Mouse (Mus musculus) lung, embryonic 16.5 days (tissue): ENCODE data around the gene Ttl. TPM values are rescaled to one million over a fixed set of nuclear protein-coding genes. Genes with fewer than 3 reads are reported as not detected.
A peak's percentile ranks its signal among the peaks of the same experiment; 100 is the strongest.

Experiments
- ATAC-seq: fragments of 200-750 bp; cut with Nextera tagmentation; 2 replicates; pipeline ENCODE4 v1.8.0; 2017; ENCODE audit warnings: low read depth, mild to moderate bottlenecking, moderate library complexity
- H3K27ac ChIP-seq: fragments of 300-500 bp; sonication (generic); 2 replicates; pipeline ENCODE4 v1.5.1; 2014; ENCODE audit warnings: mild to moderate bottlenecking, control low read depth, low read length
- H3K27me3 ChIP-seq: fragments of 300-500 bp; sonication (generic); 2 replicates; pipeline ENCODE4 v1.6.1; 2014; ENCODE audit warnings: low read depth, low read length, mixed read lengths; ENCODE audit not compliant: control insufficient read depth, insufficient read depth
- H3K36me3 ChIP-seq: fragments of 300-500 bp; sonication (generic); 2 replicates; pipeline ENCODE4 v1.6.1; 2014; ENCODE audit warnings: low read length; ENCODE audit not compliant: control insufficient read depth, insufficient read depth
- H3K4me1 ChIP-seq: fragments of 300-500 bp; sonication (generic); replicated peaks from 2 replicates; pipeline ENCODE4 v1.6.1; 2014; ENCODE audit warnings: low read length, mixed read lengths; ENCODE audit not compliant: control insufficient read depth, insufficient read depth
- H3K4me2 ChIP-seq: fragments of 300-500 bp; sonication (generic); 2 replicates; pipeline ENCODE4 v1.6.1; 2014; ENCODE audit warnings: low read depth, low read length, control low read depth
- H3K4me3 ChIP-seq: fragments of 300-500 bp; sonication (generic); 2 replicates; pipeline ENCODE4 v1.5.1; 2014; ENCODE audit warnings: mild to moderate bottlenecking, low read length, control low read depth
- H3K9ac ChIP-seq: fragments of 300-500 bp; sonication (generic); 2 replicates; pipeline ENCODE4 v1.6.1; 2014; ENCODE audit warnings: low read length, control low read depth
- H3K9me3 ChIP-seq: fragments of 300-500 bp; sonication (generic); 2 replicates; pipeline ENCODE4 v1.6.1; 2016; ENCODE audit warnings: low read length; ENCODE audit not compliant: control insufficient read depth
- WGBS: fragments of 180-500 bp; shearing (Covaris S2); extraction: QIAGEN DNeasy Blood & Tissue Kit; methylation state at CpG from one replicate; pipeline ENCODE4 v1.1.7; 2014; 5-methylcytosine and 5-hydroxymethylcytosine counted together
- polyA plus RNA-seq: library from polyadenylated mRNA; unstranded; fragments of >200 nt; fragmentation: Nextera tagmentation; extraction: Ambion mirVana; gene quantifications from 2 replicates; pipeline ENCODE4 v1.2.1, GENCODE M21; 2015

The Ttl gene
- polyA plus RNA-seq, 1 experiment from 2014 or later: 11.8 TPM

DNA sequence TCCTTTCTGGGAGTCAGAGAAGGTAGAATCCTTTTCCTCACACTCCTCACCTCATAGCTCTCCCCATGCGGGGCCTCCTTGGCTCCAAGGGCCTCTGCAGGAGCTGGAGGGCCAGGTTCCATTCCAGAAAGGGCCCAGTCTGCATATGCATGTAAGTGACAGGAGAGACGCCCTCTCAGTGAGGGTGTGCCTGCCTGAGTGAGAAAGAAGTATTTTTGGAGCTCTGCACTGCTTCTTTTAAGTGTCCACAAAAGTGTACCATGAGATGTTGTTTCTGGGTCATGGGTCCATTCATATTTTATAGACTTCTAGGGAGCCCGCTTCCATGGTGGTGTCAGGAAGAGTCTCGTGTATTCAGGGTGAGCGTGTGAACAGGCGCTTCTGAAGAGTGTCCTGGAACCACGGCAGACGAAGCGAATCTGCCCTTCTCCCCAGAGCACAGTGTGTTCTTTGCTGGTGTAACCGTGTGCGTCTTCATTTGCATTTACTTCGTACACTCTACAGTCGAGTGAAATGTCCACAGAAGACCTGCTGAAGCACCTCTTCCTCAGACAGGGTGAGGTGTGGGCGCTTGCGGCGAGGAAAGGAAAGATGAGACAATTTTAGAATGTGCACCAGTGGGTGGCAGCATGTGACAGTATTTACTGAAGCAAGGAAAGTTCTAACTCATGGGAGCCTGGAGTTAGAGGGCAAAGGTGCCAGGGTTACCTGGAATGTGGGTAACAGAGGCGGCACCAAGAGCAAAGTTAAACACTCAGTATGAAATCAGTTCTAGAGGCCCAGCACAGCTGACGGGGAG, 28.4 kb downstream of the Ttl start:
- no peak overlapping the region for H3K4me2 ChIP-seq
- no peaks in the 10 kb centered on the region for H3K27me3 ChIP-seq
- ATAC-seq: peak; percentile 23; the same call in 1 of the 2 replicates
- H3K27ac ChIP-seq: no peak overlapping the region
- H3K4me1 ChIP-seq: no peaks in the 10 kb centered on the region
- H3K9ac ChIP-seq: no peak overlapping the region
- 70% methylated on average over 18 of the region's 18 CpGs for WGBS
- no peak overlapping the region for H3K4me3 ChIP-seq
- no peaks in the 10 kb centered on the region for H3K9me3 ChIP-seq
- H3K36me3 ChIP-seq: peaks cover 9% of the 10 kb centered on the region

DNA sequence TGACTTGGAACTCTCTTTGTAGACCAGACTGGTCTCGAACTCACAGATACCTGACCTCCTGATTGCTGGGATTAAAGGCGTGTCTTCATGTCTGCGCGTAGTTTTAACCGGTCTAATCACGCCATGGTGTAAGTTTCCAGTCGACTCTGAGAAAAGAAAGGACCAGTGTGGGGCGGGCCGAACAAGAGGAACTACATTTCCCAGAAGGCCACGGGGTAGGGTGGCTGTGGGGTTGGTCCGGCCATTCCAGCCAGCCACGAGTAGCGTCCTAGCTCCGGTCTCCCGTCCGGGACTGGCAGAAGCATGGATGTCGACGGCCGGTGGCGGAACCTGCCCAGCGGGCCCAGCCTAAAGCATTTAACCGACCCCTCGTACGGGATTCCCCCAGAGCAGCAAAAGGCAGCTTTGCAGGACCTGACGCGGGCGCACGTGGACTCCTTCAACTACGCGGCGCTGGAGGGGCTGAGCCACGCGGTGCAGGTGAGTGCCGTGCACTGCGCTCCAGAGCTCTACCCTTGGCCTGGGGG, 35.1 kb downstream of the Ttl start, which contains the start of gene Polr1b:
Polr1b (plus strand) TSS at position 212 of the 527 bp plus-strand sequence.
- peak within 1 kb of the TSS; percentile 80 for H3K4me3 ChIP-seq
- H3K27ac ChIP-seq: peak within 1 kb of the TSS; percentile 45; the same call in 1 of the 2 replicates
- under 1% methylated on average over 35 of the region's 35 CpGs for WGBS
- peak; percentile 100 for ATAC-seq
- H3K9ac ChIP-seq: peak within 1 kb of the TSS; percentile 79
- H3K9me3 ChIP-seq: no peaks in the 10 kb centered on the region
- no peaks in the 10 kb centered on the region for H3K27me3 ChIP-seq
- peaks cover 8% of the 10 kb centered on the region for H3K36me3 ChIP-seq
- H3K4me2 ChIP-seq: peak within 1 kb of the TSS; percentile 79
- H3K4me1 ChIP-seq: peaks cover 5% of the 10 kb centered on the region; the same call in 1 of the 2 replicates

DNA sequence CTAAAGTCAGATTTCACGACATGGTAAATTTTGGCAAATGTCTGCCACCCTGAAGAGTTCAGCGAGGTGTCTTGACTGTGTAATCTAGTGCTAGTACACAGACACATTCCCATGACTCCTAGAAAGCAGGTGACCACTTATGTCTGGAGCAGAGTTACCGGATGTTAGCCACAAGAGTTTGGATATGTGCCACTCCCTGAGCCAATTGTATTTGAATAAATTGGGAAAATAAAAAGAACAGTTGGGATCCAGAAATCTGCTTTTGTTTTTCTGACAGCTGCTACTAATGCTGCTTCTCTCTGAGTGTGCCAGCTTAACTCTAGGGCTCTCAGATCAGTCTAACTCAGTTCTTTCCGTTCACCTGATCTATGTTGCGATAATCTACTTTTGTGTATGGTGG, 47.2 kb downstream of the Ttl start:
- 91% methylated on average over 5 of the region's 5 CpGs for WGBS
- no peaks in the 10 kb centered on the region for H3K9me3 ChIP-seq
- no peak for ATAC-seq
- H3K27ac ChIP-seq: no peak overlapping the region
- no peak overlapping the region for H3K4me3 ChIP-seq
- H3K27me3 ChIP-seq: no peaks in the 10 kb centered on the region
- no peak overlapping the region for H3K4me2 ChIP-seq
- H3K4me1 ChIP-seq: no peaks in the 10 kb centered on the region
- H3K36me3 ChIP-seq: peaks cover 52% of the 10 kb centered on the region
- H3K9ac ChIP-seq: no peak overlapping the region

DNA sequence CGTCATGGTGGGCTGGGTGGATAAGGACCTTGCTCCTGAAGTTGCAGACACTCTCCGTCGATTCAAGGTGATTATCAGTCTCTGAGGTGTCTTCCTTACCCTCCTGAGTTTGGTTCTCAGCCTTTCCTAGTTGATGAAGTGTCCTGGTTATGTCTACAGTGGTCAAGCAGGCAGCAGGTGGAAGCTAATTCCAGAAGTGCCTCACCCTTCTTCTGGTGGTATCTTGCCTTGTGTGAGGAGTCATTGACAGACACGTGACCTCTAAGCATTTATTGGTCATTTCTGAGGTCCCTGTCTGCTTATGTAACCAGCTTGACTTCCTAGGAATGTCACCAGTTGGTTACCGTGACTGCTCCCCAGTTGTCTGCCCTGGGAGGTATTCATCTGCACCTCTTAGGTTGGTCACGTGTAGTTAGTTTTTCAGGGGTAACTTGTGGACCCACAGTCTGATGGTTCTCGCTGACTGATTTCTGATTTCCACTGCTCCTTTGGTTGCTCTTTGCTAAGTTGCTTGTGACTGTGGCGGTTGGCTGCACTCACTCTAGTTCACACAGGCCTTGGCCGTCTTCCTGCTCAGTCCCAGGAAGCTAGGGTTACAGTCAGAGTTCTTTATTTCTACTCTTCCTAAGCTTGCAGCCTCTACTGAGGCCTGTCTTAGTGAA, 50.1 kb downstream of the Ttl start:
- Histone ChIP-seq H3K4me1 (no peaks in the 10 kb centered on the region), H3K9me3 (no peaks in the 10 kb centered on the region), H3K27me3 (no peaks in the 10 kb centered on the region), H3K9ac (no peak overlapping the region), H3K4me2 (no peak overlapping the region), H3K36me3 (peaks cover 60% of the 10 kb centered on the region), H3K27ac (no peak overlapping the region), H3K4me3 (no peak overlapping the region)
- WGBS: 90% methylated on average over 9 of the region's 9 CpGs
- ATAC-seq: no peak

DNA sequence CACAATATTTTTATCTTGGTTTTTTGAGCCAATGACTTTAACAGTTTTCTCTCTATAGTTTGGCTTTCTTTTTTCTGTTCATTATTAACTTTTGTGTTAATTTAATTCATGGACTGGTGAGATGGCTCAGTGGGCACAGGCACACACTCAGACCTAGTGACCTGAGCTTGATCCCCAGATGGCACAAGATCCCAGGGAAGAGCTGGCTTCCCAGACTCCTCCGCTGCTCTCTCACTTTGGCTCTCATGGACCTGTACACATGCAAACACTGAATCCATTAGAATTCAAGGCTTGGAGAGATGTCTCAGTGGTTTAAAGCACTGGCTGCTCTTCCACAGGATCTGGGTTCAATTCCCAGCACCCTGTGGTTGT, 50.6 kb downstream of the Ttl start:
- no peaks in the 10 kb centered on the region for H3K27me3 ChIP-seq
- WGBS: 100% methylated on average over 1 of the region's 1 CpGs
- no peak overlapping the region for H3K9ac ChIP-seq
- no peaks in the 10 kb centered on the region for H3K9me3 ChIP-seq
- H3K4me3 ChIP-seq: no peak overlapping the region
- no peak overlapping the region for H3K4me2 ChIP-seq
- peaks cover 60% of the 10 kb centered on the region for H3K36me3 ChIP-seq
- H3K4me1 ChIP-seq: no peaks in the 10 kb centered on the region
- no peak overlapping the region for H3K27ac ChIP-seq
- ATAC-seq: no peak

DNA sequence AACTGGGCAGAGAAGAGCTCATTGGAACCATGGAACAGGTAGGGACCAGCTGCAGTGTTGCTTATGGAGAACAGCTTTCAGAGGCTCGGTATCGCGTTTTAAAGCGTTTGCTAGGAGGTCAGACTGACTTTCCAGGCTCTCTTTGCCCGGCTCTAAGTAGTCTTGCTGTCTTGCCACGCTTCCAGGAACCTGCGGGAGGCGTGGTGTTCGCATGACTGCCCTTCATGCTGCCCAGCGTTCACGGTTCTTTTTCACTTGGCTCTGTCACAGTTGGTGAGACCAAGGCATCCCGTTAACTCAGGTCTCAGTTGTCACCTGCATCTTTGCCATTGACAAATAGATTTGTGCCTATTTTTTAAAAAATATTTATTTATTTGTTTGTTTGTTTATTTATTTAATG, 52.3 kb downstream of the Ttl start:
- H3K36me3 ChIP-seq: peaks cover 65% of the 10 kb centered on the region
- H3K27me3 ChIP-seq: no peaks in the 10 kb centered on the region
- no peak overlapping the region for H3K27ac ChIP-seq
- H3K9ac ChIP-seq: no peak overlapping the region
- H3K4me1 ChIP-seq: no peaks in the 10 kb centered on the region
- H3K9me3 ChIP-seq: no peaks in the 10 kb centered on the region
- no peak for ATAC-seq
- WGBS: 94% methylated on average over 12 of the region's 12 CpGs
- H3K4me2 ChIP-seq: no peak overlapping the region
- H3K4me3 ChIP-seq: no peak overlapping the region

DNA sequence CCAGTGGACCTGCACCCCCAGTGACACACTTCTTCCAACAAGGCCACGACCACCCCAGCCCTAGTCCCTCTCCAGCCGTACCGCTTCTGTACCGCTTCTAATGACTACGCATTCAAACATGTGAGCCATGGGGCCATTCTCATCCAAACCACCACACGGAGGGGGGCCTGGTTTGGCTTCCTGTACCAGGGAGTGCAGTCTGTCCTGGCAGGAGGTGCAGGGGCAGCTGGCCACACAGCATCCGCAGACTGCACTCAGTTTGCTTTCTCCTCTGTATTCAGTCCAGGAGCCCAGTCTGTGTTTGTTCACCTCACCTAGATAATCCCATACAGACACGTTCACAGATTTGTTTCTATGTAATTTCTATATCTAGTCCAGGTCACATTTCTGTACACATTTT, 56.2 kb downstream of the Ttl start:
- Histone ChIP-seq H3K27ac (no peak overlapping the region), H3K27me3 (no peaks in the 10 kb centered on the region), H3K9me3 (no peaks in the 10 kb centered on the region), H3K36me3 (peaks cover 53% of the 10 kb centered on the region), H3K9ac (no peak overlapping the region), H3K4me3 (no peak overlapping the region), H3K4me2 (no peak overlapping the region), H3K4me1 (no peaks in the 10 kb centered on the region)
- no peak for ATAC-seq
- 93% methylated on average over 8 of the region's 8 CpGs for WGBS

DNA sequence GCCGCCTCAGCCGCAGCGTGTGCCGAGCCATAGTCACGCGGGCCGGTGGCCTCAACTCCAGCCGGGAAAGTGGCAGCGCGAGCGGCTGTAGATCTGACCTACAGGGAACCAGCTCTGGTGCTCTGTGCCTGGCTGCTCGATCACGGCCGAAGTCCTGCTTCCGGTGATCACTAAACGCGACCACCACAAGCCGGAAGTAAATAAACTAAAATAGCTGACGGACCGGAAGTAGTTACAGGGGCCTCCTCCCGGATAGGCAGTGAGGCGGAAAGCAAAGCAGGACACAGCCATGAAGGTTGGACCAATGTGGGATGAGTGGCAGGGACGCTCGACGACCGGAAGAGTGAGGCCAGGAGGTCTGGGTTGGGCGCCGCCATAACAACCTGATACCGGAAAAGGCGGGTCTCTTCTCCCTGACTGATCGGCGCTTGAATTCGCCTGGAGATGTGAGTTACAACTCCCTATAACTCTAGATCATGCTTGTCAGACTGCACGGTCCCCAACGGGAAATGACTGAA, 63.7 kb downstream of the Ttl start, which contains the start of gene Chchd5:
Chchd5 (plus strand) TSS at position 289 of the 518 bp plus-strand sequence.
- Histone ChIP-seq H3K4me1 (peaks cover 12% of the 10 kb centered on the region), H3K4me2 (peak within 1 kb of the TSS; percentile 82), H3K9ac (peak within 1 kb of the TSS; percentile 79), H3K36me3 (peaks cover 34% of the 10 kb centered on the region), H3K4me3 (peak within 1 kb of the TSS; percentile 63), H3K27me3 (no peaks in the 10 kb centered on the region), H3K9me3 (peaks cover 12% of the 10 kb centered on the region), H3K27ac (peak within 1 kb of the TSS; percentile 94)
- 1% methylated on average over 35 of the region's 35 CpGs for WGBS
- ATAC-seq: peak; percentile 100

DNA sequence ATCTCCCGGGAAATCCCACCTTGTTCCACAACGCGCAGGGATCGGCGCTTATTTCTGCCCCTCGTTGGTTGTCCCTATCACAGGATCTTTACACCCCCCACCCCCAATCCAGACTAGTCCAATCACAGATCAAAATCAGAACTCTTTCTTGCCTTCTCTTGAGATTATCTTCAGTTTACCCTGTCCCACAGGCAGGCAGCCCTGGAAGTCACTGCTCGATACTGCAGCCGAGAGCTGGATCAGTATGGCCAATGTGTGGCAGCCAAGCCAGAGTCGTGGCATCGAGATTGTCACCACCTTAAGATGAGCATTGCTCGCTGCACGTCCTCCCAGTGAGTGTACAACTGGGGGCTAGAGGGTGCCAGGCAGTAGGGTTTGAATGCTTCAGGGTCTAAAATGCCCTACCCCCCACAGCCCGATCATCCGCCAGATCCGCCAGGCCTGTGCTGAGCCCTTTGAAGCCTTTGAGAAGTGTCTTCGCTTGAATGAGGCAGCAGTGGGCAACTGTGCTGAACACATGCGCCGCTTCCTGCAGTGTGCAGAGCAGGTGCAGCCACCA, 64.3 kb downstream of the Ttl start:
- Histone ChIP-seq H3K4me3 (peak overlapping the region; percentile 63), H3K27ac (peak overlapping the region; percentile 94), H3K4me2 (peak overlapping the region; percentile 82), H3K9ac (peak overlapping the region; percentile 72), H3K4me1 (peaks cover 12% of the 10 kb centered on the region), H3K9me3 (peaks cover 12% of the 10 kb centered on the region), H3K36me3 (peaks cover 34% of the 10 kb centered on the region), H3K27me3 (no peaks in the 10 kb centered on the region)
- peak; percentile 41; the same call in 1 of the 2 replicates for ATAC-seq
- 33% methylated on average over 18 of the region's 18 CpGs for WGBS
